Comparison of ENCODE assay signal across 13 mouse cellular contexts in the genomic region with DNA sequence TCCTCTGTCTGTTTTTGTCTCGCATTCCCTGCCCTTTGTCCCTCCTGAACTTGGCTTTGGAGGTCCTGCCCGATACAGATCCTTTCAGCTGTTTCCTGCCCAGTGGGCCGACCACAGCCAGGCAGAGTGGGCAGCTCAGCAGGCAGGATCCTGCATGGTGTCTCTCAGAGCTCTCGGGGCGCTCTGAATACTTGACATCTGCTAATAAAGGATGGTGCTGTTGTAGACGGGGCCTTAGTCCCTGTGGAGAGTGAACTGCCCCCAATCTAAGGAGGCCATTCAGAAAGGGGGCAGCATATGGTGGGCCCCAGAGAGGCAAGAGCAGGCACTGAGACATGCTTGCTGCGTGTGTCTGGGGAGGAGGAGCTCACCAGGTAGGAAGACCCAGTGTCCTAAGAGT. TPM values are rescaled to one million over a fixed set of nuclear protein-coding genes. Genes with fewer than 3 reads are reported as not detected.
DNase-seq lines count a peak whose midpoint lies in the region; ATAC-seq and TF ChIP-seq lines count a peak whose summit lies in the region.
"Had no signal": no experiment of that assay in that cellular context is flagged by ENCODE, and none has a peak within 500 bp of the region (broad histone marks: within the 10 kb centered on the region; RNA-seq: fewer than 3 reads in every experiment).

No protein-coding gene starts in this region.

- no peak overlapping the region for H3K4me2 ChIP-seq in forebrain, embryonic 12.5 days
- no peak overlapping the region for H3K4me2 ChIP-seq in forebrain, postnatal 0 days (ENCODE audit: low read depth)
- no peak overlapping the region for H3K4me2 ChIP-seq in forebrain, embryonic 14.5 days (ENCODE audit: low read length)
- no peak overlapping the region for H3K4me2 ChIP-seq in midbrain, embryonic 13.5 days (replicated peaks)

- peak overlapping the region; percentile 63 for H3K27ac ChIP-seq in forebrain, embryonic 12.5 days
- H3K27ac ChIP-seq in forebrain, postnatal 0 days (ENCODE audit: low read depth, low read length), result no peak overlapping the region
- H3K27ac ChIP-seq in layer of hippocampus, adult 2 months, result 0 out of 2 replicates have a peak overlapping the region, but pooled peaks have one; percentile 5
- H3K27ac ChIP-seq in forebrain, embryonic 14.5 days (ENCODE audit: low read depth, low read length), result no peak overlapping the region
- peak overlapping the region; percentile 55 for H3K27ac ChIP-seq in midbrain, embryonic 13.5 days

- no peak for DNase-seq in forebrain, postnatal 0 days
- DNase-seq in layer of hippocampus, adult 2 months (ENCODE audit: low spot score in 2 of 2), result no peak
- no peak for DNase-seq in layer of hippocampus, postnatal 36 days
- no peak for DNase-seq in forebrain, embryonic 14.5 days (ENCODE audit: low spot score)
- no peak for DNase-seq in testis, postnatal 14 days (ENCODE audit: low spot score)
- DNase-seq in left cerebral cortex, postnatal 4 days, result no peak
- DNase-seq: adrenal gland, postnatal 36 days; B cell, adult 2 months had no signal

- H3K27me3 ChIP-seq in forebrain, embryonic 12.5 days, result no peaks in the 10 kb centered on the region
- no peaks in the 10 kb centered on the region for H3K27me3 ChIP-seq in forebrain, postnatal 0 days (ENCODE audit: insufficient read depth, low read length)
- no peaks in the 10 kb centered on the region for H3K27me3 ChIP-seq in forebrain, embryonic 14.5 days (replicated peaks; ENCODE audit: control insufficient read depth, insufficient read depth, low read length)
- no peaks in the 10 kb centered on the region for H3K27me3 ChIP-seq in midbrain, embryonic 13.5 days
- H3K27me3 ChIP-seq: Patski had no signal

- H3K4me1 ChIP-seq in forebrain, embryonic 12.5 days, result peaks cover 29% of the 10 kb centered on the region
- H3K4me1 ChIP-seq in forebrain, postnatal 0 days (ENCODE audit: insufficient read depth), result no peaks in the 10 kb centered on the region
- H3K4me1 ChIP-seq in forebrain, embryonic 14.5 days (ENCODE audit: control insufficient read depth, insufficient read depth, low read length), result peaks cover 4% of the 10 kb centered on the region; the same call in 1 of the 2 replicates
- peaks cover 25% of the 10 kb centered on the region for H3K4me1 ChIP-seq in midbrain, embryonic 13.5 days (replicated peaks)

- H3K36me3 ChIP-seq in forebrain, embryonic 12.5 days (replicated peaks), result peaks cover 5% of the 10 kb centered on the region
- 0 out of 2 replicates have a peak, but pooled peaks cover 3% of the 10 kb centered on the region for H3K36me3 ChIP-seq in forebrain, postnatal 0 days (ENCODE audit: insufficient read depth)
- no peaks in the 10 kb centered on the region for H3K36me3 ChIP-seq in forebrain, embryonic 14.5 days (ENCODE audit: control insufficient read depth, insufficient read depth, low read length)
- H3K36me3 ChIP-seq in midbrain, embryonic 13.5 days, result peaks cover 4% of the 10 kb centered on the region; the same call in 1 of the 2 replicates

- 18% methylated on average over 7 of the region's 7 CpGs for whole genome bisulfite sequencing in forebrain, embryonic 12.5 days
- 21% methylated on average over 7 of the region's 7 CpGs for WGBS in forebrain, postnatal 0 days
- WGBS in forebrain, embryonic 14.5 days, result 12% methylated on average over 7 of the region's 7 CpGs
- WGBS in midbrain, embryonic 13.5 days, result 16% methylated on average over 7 of the region's 7 CpGs

- H3K4me3 ChIP-seq in forebrain, embryonic 12.5 days (replicated peaks), result no peak overlapping the region
- H3K4me3 ChIP-seq in forebrain, postnatal 0 days (ENCODE audit: low read depth, low read length), result no peak overlapping the region
- H3K4me3 ChIP-seq in layer of hippocampus, adult 2 months, result no peak overlapping the region
- no peak overlapping the region for H3K4me3 ChIP-seq in forebrain, embryonic 14.5 days (ENCODE audit: low read depth, low read length)
- H3K4me3 ChIP-seq in midbrain, embryonic 13.5 days (replicated peaks), result no peak overlapping the region

- TF ChIP-seq CTCF in forebrain, postnatal 0 days (IDR thresholded peaks at IDR 0.05; ENCODE audit: low read depth), result no peak
- no peak for TF ChIP-seq CTCF in layer of hippocampus, adult 2 months (conservative IDR thresholded peaks at IDR 0.05)

- 0 out of 2 replicates have a peak overlapping the region, but pooled peaks have one; percentile 21 for H3K9ac ChIP-seq in forebrain, embryonic 12.5 days
- H3K9ac ChIP-seq in forebrain, postnatal 0 days, result no peak overlapping the region
- H3K9ac ChIP-seq in forebrain, embryonic 14.5 days (ENCODE audit: low read length), result 0 out of 2 replicates have a peak overlapping the region, but pooled peaks have one; percentile 4
- peak overlapping the region; percentile 25; the same call in 1 of the 2 replicates for H3K9ac ChIP-seq in midbrain, embryonic 13.5 days (replicated peaks)

- 0 out of 2 replicates have a peak, but pooled peaks have one; percentile 41 for ATAC-seq in forebrain, embryonic 12.5 days (ENCODE audit: low FRiP score)
- no peak for ATAC-seq in forebrain, postnatal 0 days
- no peak for ATAC-seq in forebrain, embryonic 14.5 days
- ATAC-seq in midbrain, embryonic 13.5 days, result peak; percentile 34; the same call in 1 of the 2 replicates
- ATAC-seq: Patski had no signal

- intact Hi-C loops in left cerebral cortex, postnatal 4 days (cut with DNase I), result no loop called here

- H3K9me3 ChIP-seq in forebrain, embryonic 12.5 days, result no peaks in the 10 kb centered on the region
- H3K9me3 ChIP-seq in forebrain, postnatal 0 days (ENCODE audit: low read length), result no peaks in the 10 kb centered on the region
- no peaks in the 10 kb centered on the region for H3K9me3 ChIP-seq in forebrain, embryonic 14.5 days (replicated peaks; ENCODE audit: control insufficient read depth, low read length)
- no peaks in the 10 kb centered on the region for H3K9me3 ChIP-seq in midbrain, embryonic 13.5 days

RNA-seq across cellular contexts. Expression of gene Kcne1, which starts 53.6 kb away (rescaled TPM):
- polyA plus RNA-seq in forebrain, embryonic 12.5 days (2016; fragmentation: Nextera tagmentation; extraction: Ambion mirVana), result 0.26 TPM in 1 of 2 replicates, not detected in the other
- not detected in 2 replicates for total RNA-seq in forebrain, postnatal 0 days (2014; rRNA removed)
- not detected in 2 replicates for polyA plus RNA-seq in forebrain, postnatal 0 days (2015; fragmentation: Nextera tagmentation; extraction: Ambion mirVana)
- total RNA-seq in layer of hippocampus, adult 2 months (2021), result not detected
- not detected for total RNA-seq in layer of hippocampus, postnatal 36 days (2021)
- polyA plus RNA-seq in forebrain, embryonic 14.5 days (2014; fragmentation: Nextera tagmentation; extraction: Ambion mirVana), result 0.10 TPM in 1 of 2 replicates, not detected in the other
- 0.12 TPM in 1 of 2 replicates, not detected in the other for polyA plus RNA-seq in midbrain, embryonic 13.5 days (2015; fragmentation: Nextera tagmentation; extraction: Ambion mirVana)
- total RNA-seq in left cerebral cortex, postnatal 4 days (2021), result not detected
- total RNA-seq: adrenal gland, postnatal 36 days; left cerebral cortex, postnatal 14 days; megakaryocyte-erythroid progenitor cell, adult 5-6 weeks had no signal
- polyA plus RNA-seq: Patski had no signal

RNA-seq across cellular contexts. Expression of gene Rcan1, which starts 57.8 kb away (rescaled TPM):
- 40.9 and 43.1 TPM in 2 replicates for polyA plus RNA-seq in forebrain, embryonic 12.5 days (2016; fragmentation: Nextera tagmentation; extraction: Ambion mirVana)
- 72.3 and 83.8 TPM in 2 replicates for total RNA-seq in forebrain, postnatal 0 days (2014; rRNA removed)
- 50.3 and 52.2 TPM in 2 replicates for polyA plus RNA-seq in forebrain, postnatal 0 days (2015; fragmentation: Nextera tagmentation; extraction: Ambion mirVana)
- total RNA-seq in layer of hippocampus, adult 2 months (2021), result 10 to 100 TPM; 41.8 to 42.1 TPM
- total RNA-seq in layer of hippocampus, postnatal 36 days (2021), result 10 to 100 TPM; 44.8 to 46.5 TPM
- polyA plus RNA-seq in forebrain, embryonic 14.5 days (2014; fragmentation: Nextera tagmentation; extraction: Ambion mirVana), result 46.3 and 49.0 TPM in 2 replicates
- polyA plus RNA-seq in midbrain, embryonic 13.5 days (2015; fragmentation: Nextera tagmentation; extraction: Ambion mirVana), result 46.8 and 47.4 TPM in 2 replicates
- total RNA-seq in left cerebral cortex, postnatal 4 days (2021), result 10 to 100 TPM; 48.3 to 50.1 TPM

Comparison
In these comparisons a context has a peak if more than half of its experiments do, and no peak if none do; other contexts are left out.
1. ATAC-seq: peak in forebrain, embryonic 12.5 days (single experiment) and midbrain, embryonic 13.5 days (single experiment); none in forebrain, postnatal 0 days (single experiment) and forebrain, embryonic 14.5 days (single experiment).
2. H3K27ac ChIP-seq: peak in forebrain, embryonic 12.5 days (single experiment), layer of hippocampus, adult 2 months (single experiment) and midbrain, embryonic 13.5 days (single experiment); none in forebrain, postnatal 0 days (single experiment) and forebrain, embryonic 14.5 days (single experiment).